Mouse (Mus musculus) layer of hippocampus, postnatal 36 days (tissue): Measurements from ENCODE around the gene Mdn1. TPM values are rescaled to one million over a fixed set of nuclear protein-coding genes. Genes with fewer than 3 reads are reported as not detected.

Experiments used
- DNase-seq, 2 experiments: peaks; one replicate each; pipeline ENCODE4 v3.0.0; 2022
- total RNA-seq, 2 experiments: library from RNA; stranded (reverse); gene quantifications; 2 replicates each; pipeline ENCODE4 v1.2.3; 2021

Gene Mdn1
- total RNA-seq, 2 experiments from 2014 or later: 37.9 to 41.0 TPM

DNA sequence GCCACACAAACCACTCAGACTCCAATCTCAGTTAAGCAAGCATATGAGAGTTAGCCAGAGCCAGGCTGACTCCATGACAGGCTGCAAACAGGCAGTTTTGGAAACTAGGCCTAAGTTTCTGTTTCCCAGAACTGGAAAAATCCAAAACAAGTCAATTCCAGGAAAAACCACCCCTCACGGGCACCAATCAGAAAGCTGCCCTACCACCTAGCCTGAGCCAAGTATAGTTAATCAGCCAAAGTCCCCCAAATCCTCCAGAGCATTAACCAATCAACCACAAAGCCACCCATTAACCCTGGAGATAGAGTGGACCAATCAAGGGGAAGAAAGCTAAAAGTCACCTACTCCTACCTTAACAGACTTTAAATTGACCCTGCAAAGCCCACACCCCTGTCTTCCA is 130.2 kb downstream of the Mdn1 start:
- DNase-seq: no peak

GRCm38 (mm10) chr4:32789020-32789419 is 132.1 kb downstream of the Mdn1 start:
- no peak for DNase-seq

DNA sequence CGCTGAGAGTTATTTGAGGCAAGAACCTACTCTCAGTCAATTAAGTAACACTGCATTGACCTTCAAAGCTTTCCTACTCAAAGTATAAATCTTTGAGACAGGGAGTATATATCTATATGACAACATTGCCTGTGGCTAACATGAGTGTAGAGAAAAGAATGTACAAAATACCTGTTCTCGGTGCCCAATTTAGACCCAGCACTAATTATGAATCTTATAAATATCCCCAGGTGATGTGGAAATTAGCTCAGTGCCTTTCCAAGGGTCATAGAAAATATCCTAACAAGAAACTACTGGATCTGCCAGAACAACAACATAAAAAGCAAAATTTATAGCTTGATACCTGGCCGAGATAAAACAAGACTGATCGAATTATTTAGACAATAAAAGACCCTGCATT is 142.1 kb downstream of the Mdn1 start:
- DNase-seq: no peak

GRCm38 (mm10) chr4:32799966-32800576 is 143.2 kb downstream of the Mdn1 start, which contains the start of gene Lyrm2:
Gene Lyrm2, plus strand, starts transcription at chr4:32800253.
- DNase-seq: peak; percentile 85 to 86

- DNase-seq: no peak
These were observed 143.8 kb downstream of the Mdn1 start for GRCm38 (mm10) chr4:32800577-32801170.

GRCm38 (mm10) chr4:32817478-32817877 is 160.6 kb downstream of the Mdn1 start:
- DNase-seq: no peak

GRCm38 (mm10) chr4:32820676-32821075 is 163.8 kb downstream of the Mdn1 start:
- DNase-seq: no peak

GRCm38 (mm10) chr4:32824254-32824653 is 167.3 kb downstream of the Mdn1 start:
- DNase-seq: no peak

Other genes starting within 250 kb of the Mdn1 start
- not detected for gene Gja10, start 54.4 kb upstream of the Mdn1 start, total RNA-seq
- 10 to 100 TPM; 11.8 to 11.9 TPM for gene Casp8ap2, start 41.7 kb upstream of the Mdn1 start, total RNA-seq
- gene Lyrm2, start 143.1 kb downstream of the Mdn1 start, total RNA-seq: 10 to 100 TPM; 36.2 to 37.0 TPM